Mouse (Mus musculus) cerebellum, adult 18-20 months (tissue): ENCODE results near the gene Agap3.

Experiments used
- DNase-seq, 2 experiments: peaks; one replicate each; pipeline ENCODE4 v3.0.0; 2021

Agap3 gene

GRCm38 (mm10) chr5:24525360-24526189, 73.6 kb downstream of the Agap3 start:
- peak in 1 of 2 experiments; percentile 22 for DNase-seq

GRCm38 (mm10) chr5:24526190-24526888, 74.4 kb downstream of the Agap3 start:
- no peak for DNase-seq

DNA sequence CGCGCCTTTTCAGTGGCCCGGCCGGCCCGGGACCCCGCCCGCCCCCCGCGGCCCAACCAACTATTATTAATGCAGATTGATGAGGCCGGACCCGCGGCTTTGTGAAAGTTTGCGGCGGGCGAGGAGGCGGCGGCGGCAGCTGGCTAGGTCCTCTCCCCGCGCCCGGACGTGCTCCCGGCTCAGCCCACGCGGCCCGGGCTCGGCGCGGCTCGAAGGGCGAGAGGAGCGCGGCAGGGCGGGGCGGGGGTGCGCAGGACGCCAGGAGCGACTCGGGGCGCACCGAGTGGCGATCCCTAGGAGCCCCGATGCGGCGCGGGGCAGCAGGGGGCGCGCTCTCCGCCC, 74.9 kb downstream of the Agap3 start, which contains the start of gene Gbx1:
Gene Gbx1 (minus strand): TSS at position 314 of the 342 bp plus-strand sequence.
- DNase-seq, result peak in 1 of 2 experiments; percentile 22

- no peak for DNase-seq
Observed at GRCm38 (mm10) chr5:24527780-24528179, 75.8 kb downstream of the Agap3 start.

GRCm38 (mm10) chr5:24530042-24530689, 78.2 kb downstream of the Agap3 start:
- peak; percentile 89 to 96 for DNase-seq

GRCm38 (mm10) chr5:24533391-24533790, 81.4 kb downstream of the Agap3 start:
- no peak for DNase-seq

DNA sequence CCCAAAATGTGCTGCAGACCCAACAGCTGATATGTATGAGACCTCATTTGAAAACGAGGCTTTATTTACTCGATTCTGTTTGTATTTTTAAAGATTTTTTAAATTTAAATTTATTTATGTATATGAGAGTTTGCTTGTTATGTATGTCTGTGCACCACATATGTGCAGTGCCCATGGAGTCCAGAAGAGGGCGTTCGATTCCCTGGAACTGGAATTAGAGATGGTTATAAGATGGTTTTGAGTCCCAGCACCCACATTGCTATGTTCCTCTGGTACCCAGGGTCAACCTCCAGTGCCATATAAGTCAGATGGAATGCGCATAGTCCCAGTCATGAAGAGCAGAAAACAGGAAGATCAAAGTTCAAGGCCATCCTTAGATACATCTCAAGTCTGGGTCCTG, 82.3 kb downstream of the Agap3 start:
- DNase-seq, result no peak

- DNase-seq, result no peak
Observed at GRCm38 (mm10) chr5:24535731-24536130, 83.8 kb downstream of the Agap3 start.

DNA sequence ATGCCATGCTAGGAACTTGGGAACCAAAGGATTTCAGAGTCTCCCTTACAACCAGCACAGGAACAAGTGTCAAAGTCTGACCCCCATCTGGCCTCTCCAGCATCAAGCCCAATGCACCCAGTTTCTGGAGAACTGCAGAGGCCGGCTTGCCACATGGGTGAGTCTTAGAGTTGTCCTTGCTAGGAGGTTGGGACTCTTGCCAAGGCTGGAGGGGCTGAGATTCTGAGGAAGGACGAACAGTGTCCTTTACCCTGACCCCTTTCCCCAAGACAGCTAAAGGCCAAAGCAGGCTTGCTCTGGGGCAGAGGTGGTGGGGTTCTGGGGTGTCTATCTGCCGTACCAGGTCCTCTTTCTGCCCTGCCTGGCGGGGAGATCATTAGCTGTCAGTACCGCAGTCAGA, 84.5 kb downstream of the Agap3 start:
- DNase-seq, result no peak

GRCm38 (mm10) chr5:24537618-24538017, 85.6 kb downstream of the Agap3 start:
- no peak for DNase-seq

GRCm38 (mm10) chr5:24539571-24540296, 87.8 kb downstream of the Agap3 start:
- DNase-seq, result no peak

GRCm38 (mm10) chr5:24540387-24541143, 88.6 kb downstream of the Agap3 start, which contains the start of gene Asb10:
TSS of gene Asb10 (minus strand) at chr5:24540978.
- DNase-seq, result no peak

DNA sequence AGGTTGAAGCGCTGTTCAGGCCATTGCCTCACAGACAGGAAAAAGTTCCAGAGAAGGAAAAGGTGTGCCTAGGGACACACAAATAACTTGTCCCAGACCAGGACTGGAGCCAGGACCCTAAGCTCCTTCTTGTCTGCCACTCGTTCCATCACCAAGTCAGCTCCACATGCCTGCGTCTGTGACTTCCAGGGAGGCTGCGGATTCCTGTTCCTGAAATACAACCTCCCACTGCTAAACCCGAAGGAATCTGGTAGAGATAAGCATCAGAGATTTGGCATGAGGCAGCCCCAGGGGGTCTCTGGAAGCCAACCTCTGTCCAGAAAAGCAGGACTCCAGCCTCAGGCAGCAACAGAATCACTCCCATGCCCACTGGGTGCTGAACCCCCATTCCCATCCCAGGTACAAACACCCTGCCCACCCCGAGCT, 89.2 kb downstream of the Agap3 start:
- no peak for DNase-seq

DNA sequence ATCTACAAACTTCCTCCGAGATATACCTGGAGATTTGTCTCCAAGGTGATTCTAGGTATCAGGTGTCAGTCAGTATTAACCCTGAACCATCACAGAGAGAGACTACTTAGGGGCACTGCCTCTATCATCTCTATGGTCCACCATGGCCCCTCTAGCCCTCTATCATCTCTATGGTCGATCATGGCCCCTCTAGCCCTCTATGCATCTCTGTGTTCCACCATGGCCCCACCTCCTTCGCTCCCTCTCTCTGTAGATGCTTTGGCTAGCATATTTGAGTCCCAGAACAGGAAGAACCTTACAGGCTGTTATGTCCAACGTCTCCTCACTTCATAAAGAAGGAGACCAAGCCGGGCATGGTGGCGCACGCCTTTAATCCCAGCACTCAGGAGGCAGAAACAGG, 90.7 kb downstream of the Agap3 start:
- DNase-seq, result no peak

GRCm38 (mm10) chr5:24550598-24551316, 98.8 kb downstream of the Agap3 start:
- no peak for DNase-seq

- DNase-seq, result no peak
Observed at GRCm38 (mm10) chr5:24551317-24551688, 99.3 kb downstream of the Agap3 start.
